Mouse (Mus musculus) liver, adult (tissue): ENCODE data around the gene 4930404N11Rik.
A peak's percentile ranks its signal among the peaks of the same experiment; 100 is the strongest.

Source experiments
- GATA4 ChIP-seq: IDR thresholded peaks from 2 replicates; pipeline ENCODE4 v1.6.1; 2014; ENCODE audit warnings: mild to moderate bottlenecking, low read length; ENCODE audit not compliant: insufficient replicate concordance

The 4930404N11Rik gene

GRCm38 (mm10) chr10:81320550-81321347 lies 44.9 kb downstream of the 4930404N11Rik start, which contains the start of gene Cactin:
Gene Cactin, plus strand, starts transcription at chr10:81321103.
- peak; percentile 81; the same call in 1 of the 2 replicates for TF ChIP-seq GATA4

- TF ChIP-seq GATA4 = no peak
These were observed 45.7 kb downstream of the 4930404N11Rik start for GRCm38 (mm10) chr10:81319741-81320549.

DNA sequence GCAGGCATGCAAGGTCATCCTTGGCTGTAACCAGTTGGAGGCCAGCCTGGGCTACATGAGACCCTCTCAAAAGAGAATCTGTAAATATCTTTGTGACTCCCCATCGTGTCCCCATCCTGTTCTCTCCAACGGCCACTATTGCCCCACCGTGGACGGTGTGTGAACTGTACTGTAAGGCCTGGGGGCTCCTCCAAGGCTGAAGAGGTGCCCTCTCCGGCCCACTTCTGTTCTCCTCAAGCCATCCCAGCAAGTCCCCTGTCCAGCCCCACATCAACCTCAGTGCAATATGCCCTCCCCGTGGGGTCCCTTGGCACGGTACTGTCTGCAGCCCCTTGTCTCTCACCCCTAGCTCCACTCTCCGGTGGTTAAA lies 46.3 kb downstream of the 4930404N11Rik start:
- TF ChIP-seq GATA4 = no peak

- no peak for TF ChIP-seq GATA4
These were observed 46.9 kb downstream of the 4930404N11Rik start for GRCm38 (mm10) chr10:81318589-81319329.

GRCm38 (mm10) chr10:81317273-81317672 lies 48.3 kb downstream of the 4930404N11Rik start:
- no peak for TF ChIP-seq GATA4

GRCm38 (mm10) chr10:81316338-81317060 lies 49.1 kb downstream of the 4930404N11Rik start:
- TF ChIP-seq GATA4 = no peak

DNA sequence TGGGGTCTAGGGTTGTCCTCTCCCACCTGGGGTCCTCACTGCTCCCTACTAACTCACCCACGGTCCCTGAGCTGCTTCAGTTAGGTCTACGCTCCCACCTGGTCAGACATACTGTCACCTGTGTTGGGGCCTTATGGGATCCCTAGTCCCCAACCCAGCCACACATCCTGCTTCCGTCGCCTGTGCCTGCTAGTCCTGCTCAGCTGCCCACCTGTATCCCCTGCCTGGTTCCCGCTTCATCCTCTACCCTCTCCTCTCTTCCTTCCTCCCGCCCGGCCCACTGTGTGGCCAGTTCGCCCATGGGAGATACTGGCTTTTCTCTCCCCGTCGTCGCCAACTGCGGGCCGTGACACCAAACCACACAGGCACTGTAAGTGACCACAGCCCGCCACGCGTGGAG lies 50.0 kb downstream of the 4930404N11Rik start:
- no peak for TF ChIP-seq GATA4

DNA sequence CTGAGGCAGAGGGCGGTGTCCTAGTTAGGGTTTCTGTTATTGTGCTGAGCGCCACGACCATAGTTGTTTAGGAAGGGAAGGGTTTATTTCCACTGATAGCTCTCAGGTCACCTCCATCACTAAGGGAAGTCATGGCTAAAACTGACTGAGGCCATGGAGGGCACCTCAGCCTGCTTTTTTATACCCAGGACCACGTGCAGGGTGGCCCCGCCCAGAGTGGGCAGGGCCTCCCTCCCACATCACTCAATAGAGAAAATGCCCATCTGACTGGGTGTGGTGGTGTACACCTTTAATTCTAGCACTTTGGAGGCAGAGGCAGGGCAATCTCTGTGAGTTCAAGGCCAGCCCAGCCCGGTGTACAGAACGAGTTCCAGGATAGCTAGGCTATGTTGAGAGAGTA lies 51.4 kb downstream of the 4930404N11Rik start:
- no peak for TF ChIP-seq GATA4

- TF ChIP-seq GATA4 = no peak
These were observed 52.0 kb downstream of the 4930404N11Rik start for GRCm38 (mm10) chr10:81313581-81313980.
